Mouse (Mus musculus) spleen, adult 2 months (tissue): ENCODE measurements around the gene Exoc4.

ENCODE experiments used
- CTCF ChIP-seq: fragments of 200-500 bp; IDR thresholded peaks from 2 replicates; pipeline ENCODE4 v1.5.1; 2011; ENCODE audit warnings: mild to moderate bottlenecking, inconsistent platforms; ENCODE audit not compliant: insufficient read depth, insufficient read length, insufficient replicate concordance; ENCODE audit errors: extremely low read depth
- POLR2A ChIP-seq: fragments of 200-500 bp; IDR thresholded peaks from 2 replicates; pipeline ENCODE4 v1.6.1; 2011; ENCODE audit warnings: low read depth, low read length, inconsistent platforms

DNA sequence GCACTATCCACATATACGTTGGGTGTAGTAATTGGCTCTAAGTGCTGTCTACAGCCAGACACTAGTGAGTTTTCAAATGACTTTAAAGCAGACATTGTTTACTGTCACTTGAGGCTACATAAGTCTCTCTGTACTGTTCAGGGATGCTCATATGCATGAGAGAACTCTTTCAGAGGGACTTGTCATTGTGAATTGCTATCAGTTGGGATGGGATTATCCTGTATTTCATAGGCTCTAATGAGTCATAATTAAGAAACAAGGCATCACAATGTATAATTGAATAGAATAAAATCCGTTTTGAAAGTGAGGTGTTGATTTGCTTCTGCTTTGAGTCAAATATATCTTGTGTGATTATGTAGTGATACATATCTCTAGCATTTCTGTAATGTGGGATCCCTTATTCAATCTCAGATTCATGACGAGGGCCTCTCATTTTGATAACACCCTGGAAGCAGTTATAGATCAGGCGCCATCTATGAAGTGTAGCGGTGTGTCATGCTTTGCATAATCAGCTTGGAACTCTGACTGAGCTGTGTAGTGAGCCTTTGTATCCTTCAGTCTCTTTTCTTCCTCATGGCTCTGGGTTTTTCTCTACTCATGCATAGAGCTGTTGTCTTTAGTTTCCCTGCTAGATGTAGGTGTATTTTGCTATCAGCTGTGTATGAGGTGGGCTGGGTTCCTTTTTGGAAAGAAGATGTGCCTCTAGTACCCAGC, 8.3 kb downstream of the Exoc4 start:
- TF ChIP-seq CTCF, result no peak
- no peak for TF ChIP-seq POLR2A
